Mouse (Mus musculus) MEL (cell line): ENCODE measurements around the gene Taf11. TPM values are rescaled to one million over a fixed set of nuclear protein-coding genes. Genes with fewer than 3 reads are reported as not detected.

ENCODE experiments used
- DNase-seq: peaks from one replicate; pipeline ENCODE4 v3.0.0; 2011; ENCODE audit warnings: low read depth, low spot score
- H3K27ac ChIP-seq: 2 replicates; pipeline ENCODE4 v1.5.1; 2012; ENCODE audit warnings: low read depth, mild to moderate bottlenecking, control low read depth, low read length, moderate library complexity; ENCODE audit not compliant: control insufficient read depth
- H3K27me3 ChIP-seq, 2 experiments: fragments of 150-350 bp in 1 of 2; sonication (generic) in 1 of 2; 2 replicates each; pipeline ENCODE4 v1.6.1; 2012; ENCODE audit warnings: low read length in 2 of 2, mild to moderate bottlenecking in 2 of 2, improper control_type of control experiment in 1 of 2, moderate library complexity in 1 of 2; ENCODE audit not compliant: insufficient read depth in 2 of 2, control insufficient read depth in 1 of 2
- H3K36me3 ChIP-seq, 2 experiments: 2 replicates each; pipeline ENCODE4 v1.6.1; 2012 to 2014; ENCODE audit warnings: low read length in 2 of 2, improper control_type of control experiment in 1 of 2, inconsistent platforms in 1 of 2, mild to moderate bottlenecking in 1 of 2; ENCODE audit not compliant: insufficient read depth in 2 of 2, control insufficient read depth in 1 of 2
- H3K4me1 ChIP-seq, 2 experiments: fragments of 150-350 bp in 1 of 2; sonication (generic) in 1 of 2; 2 replicates each; pipeline ENCODE4 v1.6.1; 2012; ENCODE audit warnings: low read length in 2 of 2, improper control_type of control experiment in 1 of 2, mild to moderate bottlenecking in 1 of 2; ENCODE audit not compliant: insufficient read depth in 2 of 2, control insufficient read depth in 1 of 2
- H3K4me3 ChIP-seq, 2 experiments: fragments of 150-350 bp in 1 of 2; sonication (generic) in 1 of 2; 2 replicates each; pipeline ENCODE4 v1.5.1; 2012; ENCODE audit warnings: low read depth in 2 of 2, low read length in 2 of 2, mild to moderate bottlenecking in 2 of 2, moderate library complexity in 2 of 2, control low read depth in 1 of 2, improper control_type of control experiment in 1 of 2; ENCODE audit not compliant: control insufficient read depth in 1 of 2, insufficient read depth in 1 of 2
- H3K79me2 ChIP-seq: 2 replicates; pipeline ENCODE4 v1.6.1; 2012; ENCODE audit warnings: mild to moderate bottlenecking, low read length, moderate library complexity; ENCODE audit not compliant: control insufficient read depth, poor library complexity, insufficient read depth
- H3K9ac ChIP-seq: 2 replicates; pipeline ENCODE4 v1.6.1; 2012; ENCODE audit warnings: low read depth, mild to moderate bottlenecking, control low read depth, low read length, moderate library complexity; ENCODE audit not compliant: control insufficient read depth, poor library complexity, severe bottlenecking
- H3K9me3 ChIP-seq: fragments of 150-350 bp; sonication (generic); replicated peaks from 2 replicates; pipeline ENCODE4 v1.6.1; 2012; ENCODE audit warnings: mild to moderate bottlenecking, low read length, improper control_type of control experiment, moderate library complexity; ENCODE audit not compliant: insufficient read depth
- CHD2 ChIP-seq: IDR thresholded peaks from 2 replicates; pipeline ENCODE4 v1.6.1; 2011; ENCODE audit warnings: low read length, improper control_type of control experiment
- ELF1 ChIP-seq: IDR thresholded peaks from 2 replicates; pipeline ENCODE4 v1.6.1; 2014; ENCODE audit warnings: low read depth, mild to moderate bottlenecking, inconsistent platforms, low read length, improper control_type of control experiment, moderate library complexity
- JUND ChIP-seq: IDR thresholded peaks from 2 replicates; pipeline ENCODE4 v1.6.1; 2011; ENCODE audit warnings: low read depth, mild to moderate bottlenecking, improper control_type of control experiment, low read length
- MAFK ChIP-seq: IDR thresholded peaks from 2 replicates; pipeline ENCODE4 v1.6.1; 2011; ENCODE audit warnings: low read depth, mild to moderate bottlenecking, low read length, improper control_type of control experiment, borderline replicate concordance
- MAX ChIP-seq: IDR thresholded peaks from 2 replicates; pipeline ENCODE4 v1.6.1; 2011; ENCODE audit warnings: low read length, improper control_type of control experiment
- MAZ ChIP-seq: IDR thresholded peaks from 2 replicates; pipeline ENCODE4 v1.6.1; 2012; ENCODE audit warnings: low read depth, mild to moderate bottlenecking, inconsistent platforms, low read length, improper control_type of control experiment
- MXI1 ChIP-seq: IDR thresholded peaks from 2 replicates; pipeline ENCODE4 v1.6.1; 2011; ENCODE audit warnings: mild to moderate bottlenecking, low read depth, low read length, improper control_type of control experiment
- MYB ChIP-seq: IDR thresholded peaks from 2 replicates; pipeline ENCODE4 v1.6.1; 2011; ENCODE audit warnings: mild to moderate bottlenecking, low read depth, low read length, improper control_type of control experiment
- MYC ChIP-seq: IDR thresholded peaks from 2 replicates; pipeline ENCODE4 v1.6.1; 2011; ENCODE audit warnings: low read depth, mild to moderate bottlenecking, low read length, improper control_type of control experiment, moderate library complexity
- NRF1 ChIP-seq: IDR thresholded peaks from 2 replicates; pipeline ENCODE4 v1.6.1; 2014; ENCODE audit warnings: low read depth, mild to moderate bottlenecking, inconsistent platforms, low read length, improper control_type of control experiment, moderate library complexity; ENCODE audit not compliant: poor library complexity, insufficient read depth, severe bottlenecking
- POLR2AphosphoS5 ChIP-seq: IDR thresholded peaks from 2 replicates; pipeline ENCODE4 v1.6.1; 2012; ENCODE audit warnings: low read depth, borderline replicate concordance, mild to moderate bottlenecking, inconsistent platforms, low read length, moderate library complexity, mixed read lengths
- ZKSCAN1 ChIP-seq: IDR thresholded peaks from 2 replicates; pipeline ENCODE4 v1.6.1; 2012; ENCODE audit warnings: low read depth, mild to moderate bottlenecking, inconsistent platforms, low read length, improper control_type of control experiment, moderate library complexity
- polyA plus RNA-seq, 2 experiments: library from polyadenylated mRNA; stranded (reverse) in 1 of 2; unstranded in 1 of 2; fragments of >175 nt in 1 of 2; fragments of >200 nt in 1 of 2; gene quantifications; 2 replicates each; pipeline versions ENCODE4 v1.2.1 to v1.2.4; 2012; ENCODE audit warnings: low replicate concordance in 2 of 2, low read depth in 1 of 2; ENCODE audit not compliant: insufficient read length in 2 of 2, insufficient read depth in 1 of 2, missing spikeins in 1 of 2
- total RNA-seq: library from RNA; depleted of rRNA; stranded (reverse); fragments of 300-350 nt; gene quantifications from 2 replicates; pipeline ENCODE4 v1.2.3, GENCODE M21; 2012

Gene Taf11
- total and polyA plus RNA-seq, 3 experiments: 45.7 to 77.8 TPM; not detected in 1

DNA sequence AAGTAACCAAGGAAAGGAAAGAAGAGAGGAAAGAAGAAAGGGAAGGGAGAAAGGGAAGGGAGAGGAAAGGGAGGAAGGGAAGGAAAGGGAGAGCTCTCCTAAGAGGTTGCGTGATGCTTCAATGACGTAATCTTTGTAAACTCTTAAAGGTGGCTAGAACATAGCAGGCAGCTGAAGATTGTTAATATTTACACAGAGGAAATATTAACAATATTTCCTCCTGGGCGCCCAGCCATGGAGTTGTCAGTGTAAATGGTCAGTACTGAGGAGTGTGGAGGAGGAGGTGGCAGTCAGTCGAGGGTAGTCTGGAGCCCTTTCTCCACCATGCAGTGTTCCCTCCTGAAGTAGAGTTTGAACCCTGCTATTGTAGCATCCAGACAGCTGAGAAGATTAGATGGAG, 15.4 kb upstream of the Taf11 start:
- H3K4me3 ChIP-seq: no peak overlapping the region
- no peak for DNase-seq
- H3K9me3 ChIP-seq: no peaks in the 10 kb centered on the region
- TF ChIP-seq POLR2AphosphoS5 (no peak), JUND (no peak), ELF1 (no peak), MAZ (no peak), MYC (no peak), MAX (no peak), CHD2 (no peak), MAFK (no peak), MYB (no peak)
- TF ChIP-seq, all 39 proteins: peak for 0
- Histone ChIP-seq H3K9ac (no peak overlapping the region), H3K27me3 (no peaks in the 10 kb centered on the region), H3K27ac (no peak overlapping the region), H3K4me1 (no peaks in the 10 kb centered on the region), H3K36me3 (no peaks in the 10 kb centered on the region), H3K79me2 (0 out of 2 replicates have a peak, but pooled peaks cover 2% of the 10 kb centered on the region)

DNA sequence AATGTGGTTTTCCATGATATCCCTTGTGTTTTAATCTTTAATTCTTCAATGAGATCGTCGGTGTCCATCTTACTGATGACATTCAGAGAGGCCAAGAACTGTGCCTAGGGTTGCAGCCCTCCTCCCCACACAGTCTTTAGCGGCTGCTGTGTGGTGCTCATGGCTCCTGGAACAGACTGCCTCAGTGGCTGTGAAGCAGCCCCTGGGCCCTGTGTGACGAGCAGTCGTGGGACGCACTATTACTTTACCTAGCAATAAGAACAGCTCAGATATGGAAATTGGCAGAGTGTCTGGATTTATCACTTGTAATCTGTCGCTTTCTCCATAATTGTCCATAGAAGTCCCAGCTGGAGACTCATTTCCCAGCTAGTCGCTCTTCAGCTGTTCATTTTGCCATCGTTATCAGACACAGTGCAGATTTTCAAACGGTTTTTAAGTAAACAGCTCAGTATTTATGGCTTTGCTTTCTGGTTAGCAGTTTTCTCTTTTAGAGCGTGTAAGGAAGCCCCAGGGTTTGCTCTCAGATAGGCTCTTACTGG, 12.6 kb upstream of the Taf11 start:
- Histone ChIP-seq H3K36me3 (no peaks in the 10 kb centered on the region), H3K27ac (no peak overlapping the region), H3K4me1 (no peaks in the 10 kb centered on the region), H3K79me2 (peaks cover 10% of the 10 kb centered on the region; the same call in 1 of the 2 replicates), H3K27me3 (no peaks in the 10 kb centered on the region), H3K9ac (no peak overlapping the region), H3K9me3 (no peaks in the 10 kb centered on the region), H3K4me3 (no peak overlapping the region)
- DNase-seq: no peak
- no peak for TF ChIP-seq ZKSCAN1

DNA sequence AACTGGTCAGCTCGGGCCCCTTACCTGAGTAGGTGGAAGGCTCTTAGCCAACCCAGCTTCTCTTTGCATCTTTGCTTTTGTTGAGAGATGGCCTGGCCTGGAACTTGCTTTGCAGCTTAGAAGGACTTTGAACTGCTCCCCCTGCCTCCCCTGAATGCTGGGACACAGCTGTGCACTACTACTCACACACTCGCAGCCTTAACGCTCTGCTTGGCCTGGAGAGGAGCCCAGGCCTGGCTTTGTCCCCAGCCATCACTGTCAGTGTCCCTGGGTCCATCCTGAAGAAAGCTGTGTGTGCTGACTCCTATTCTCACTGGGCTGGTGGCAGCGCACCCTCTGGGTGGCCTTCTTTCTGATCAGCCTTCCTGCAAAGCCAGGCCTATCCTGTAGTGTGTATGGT, 11.0 kb upstream of the Taf11 start:
- H3K9me3 ChIP-seq: no peaks in the 10 kb centered on the region
- no peaks in the 10 kb centered on the region for H3K27me3 ChIP-seq
- H3K4me1 ChIP-seq: no peaks in the 10 kb centered on the region
- TF ChIP-seq NRF1 (no peak), MXI1 (no peak)
- no peak overlapping the region for H3K9ac ChIP-seq
- no peak for DNase-seq
- H3K79me2 ChIP-seq: peaks cover 16% of the 10 kb centered on the region; the same call in 1 of the 2 replicates
- H3K27ac ChIP-seq: no peak overlapping the region
- H3K36me3 ChIP-seq: no peaks in the 10 kb centered on the region
- no peak overlapping the region for H3K4me3 ChIP-seq
